Mouse (Mus musculus) bone marrow macrophage, adult 2 months (primary cell): ENCODE data around the gene Olfr299.

ENCODE experiments used
- CTCF ChIP-seq: IDR thresholded peaks from 2 replicates; pipeline ENCODE4 v1.5.1; 2012; ENCODE audit warnings: low read depth, mild to moderate bottlenecking, low read length, moderate library complexity
- POLR2A ChIP-seq: IDR thresholded peaks from 2 replicates; pipeline ENCODE4 v1.6.1; 2012; ENCODE audit warnings: mild to moderate bottlenecking, low read depth, low read length, borderline replicate concordance

- TF ChIP-seq POLR2A (no peak), CTCF (no peak)
Observed at GRCm38 (mm10) chr7:86492384-86492783, 32.7 kb downstream of the Olfr299 start, which contains the start of gene Olfr298.
